Mouse (Mus musculus) liver (tissue): ENCODE measurements around the gene Nploc4.
"Not testable (repeated sequence)": the region's sequence is repeated elsewhere in the genome, so short reads cannot be mapped to it uniquely, and the experiment has no call there.

Experiments used
- DNase-seq: peaks from one replicate; pipeline ENCODE4 v3.0.0-alpha.2; 2020; ENCODE audit warnings: mixed read lengths

Nploc4 gene

GRCm38 (mm10) chr11:120442344-120442743 lies 4.8 kb upstream of the Nploc4 start, which contains the start of gene Tspan10:
Tspan10 (plus strand) TSS chr11:120442644.
- DNase-seq, result no peak

GRCm38 (mm10) chr11:120437857-120438385 lies 413 bp upstream of the Nploc4 start:
- no peak for DNase-seq

- DNase-seq, result no peak
These were observed 10.8 kb downstream of the Nploc4 start for GRCm38 (mm10) chr11:120426727-120427126.

GRCm38 (mm10) chr11:120423569-120424295 lies 13.8 kb downstream of the Nploc4 start:
- peak; percentile 62 for DNase-seq

- DNase-seq, result no peak
These were observed 14.6 kb downstream of the Nploc4 start for GRCm38 (mm10) chr11:120422651-120423568.

- no peak for DNase-seq
These were observed 18.9 kb downstream of the Nploc4 start for GRCm38 (mm10) chr11:120418592-120418991.

- no peak for DNase-seq
These were observed 19.7 kb downstream of the Nploc4 start for GRCm38 (mm10) chr11:120417852-120418251.

GRCm38 (mm10) chr11:120413621-120414020 lies 23.9 kb downstream of the Nploc4 start:
- DNase-seq, result not testable (repeated sequence)

GRCm38 (mm10) chr11:120406445-120406844 lies 31.1 kb downstream of the Nploc4 start:
- DNase-seq, result no peak

GRCm38 (mm10) chr11:120405867-120406266 lies 31.6 kb downstream of the Nploc4 start:
- DNase-seq, result peak; percentile 74

- no peak for DNase-seq
These were observed 32.7 kb downstream of the Nploc4 start for GRCm38 (mm10) chr11:120404814-120405213.

- no peak for DNase-seq
These were observed 38.2 kb downstream of the Nploc4 start for GRCm38 (mm10) chr11:120399319-120399718.

GRCm38 (mm10) chr11:120397602-120398001 lies 39.9 kb downstream of the Nploc4 start:
- DNase-seq, result no peak

GRCm38 (mm10) chr11:120395661-120396060 lies 41.8 kb downstream of the Nploc4 start:
- no peak for DNase-seq

- no peak for DNase-seq
These were observed 48.9 kb downstream of the Nploc4 start for GRCm38 (mm10) chr11:120388580-120388979.

GRCm38 (mm10) chr11:120387157-120387556 lies 50.4 kb downstream of the Nploc4 start:
- DNase-seq, result peak; percentile 53

- no peak for DNase-seq
These were observed 50.9 kb downstream of the Nploc4 start for GRCm38 (mm10) chr11:120386632-120387031.

- DNase-seq, result no peak
These were observed 55.0 kb downstream of the Nploc4 start for GRCm38 (mm10) chr11:120382509-120382908.

GRCm38 (mm10) chr11:120381157-120381556 lies 56.4 kb downstream of the Nploc4 start:
- no peak for DNase-seq

GRCm38 (mm10) chr11:120380271-120380670 lies 57.2 kb downstream of the Nploc4 start:
- DNase-seq, result no peak

- DNase-seq, result peak; percentile 93
These were observed 58.6 kb downstream of the Nploc4 start, which contains the start of gene Faap100 for GRCm38 (mm10) chr11:120378611-120379540. Faap100 (minus strand) TSS chr11:120378764.

GRCm38 (mm10) chr11:120378031-120378610 lies 59.4 kb downstream of the Nploc4 start:
- DNase-seq, result peak; percentile 62
